8 mouse cellular contexts compared by ENCODE assay signal in the genomic region with DNA sequence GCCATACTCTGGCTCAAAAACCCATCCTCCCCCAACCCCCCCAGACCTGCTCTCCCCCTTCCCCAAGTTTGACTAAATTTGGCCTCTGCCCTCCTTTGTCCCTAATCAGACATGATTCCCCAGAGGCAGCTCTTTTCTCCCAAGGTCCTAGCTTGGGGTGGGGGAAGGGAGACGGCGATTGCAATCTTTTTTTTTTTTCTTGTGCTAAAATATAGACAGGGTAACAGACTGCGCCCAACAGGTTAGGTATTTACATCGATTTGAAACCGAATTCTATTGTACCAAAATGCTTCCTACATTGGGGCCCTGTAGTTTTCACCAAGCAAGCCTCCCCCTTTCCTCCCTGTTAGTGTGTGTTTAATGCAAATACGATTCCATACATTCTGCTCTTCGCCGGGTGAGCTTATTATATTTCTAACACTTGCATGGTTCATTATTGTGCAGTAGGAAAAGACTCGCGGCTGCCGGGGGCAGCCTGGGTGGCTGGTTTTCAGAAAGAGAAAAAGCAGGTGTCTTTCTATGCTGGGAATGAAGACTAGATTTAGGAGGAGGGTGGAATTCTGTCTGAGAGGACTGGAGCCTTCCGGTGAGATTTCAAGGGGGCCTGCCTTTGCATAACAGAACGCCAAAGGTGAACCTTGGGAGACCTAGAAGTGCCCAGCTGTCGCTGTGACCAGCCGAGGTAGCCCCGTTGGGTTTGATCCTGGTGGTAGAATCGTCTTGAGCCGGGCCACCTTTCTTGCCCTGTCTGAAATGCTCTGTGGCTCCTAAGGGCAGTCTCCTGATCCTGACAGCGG.
A peak's percentile ranks its signal among the peaks of the same experiment; 100 is the strongest.
DNase-seq lines count a peak whose midpoint lies in the region; ATAC-seq and TF ChIP-seq lines count a peak whose summit lies in the region.

No protein-coding gene starts in this region.

- H3K36me3 ChIP-seq in liver, adult 2 months (ENCODE audit: control insufficient read depth, insufficient read depth, low read length) = no peaks in the 10 kb centered on the region
- no peaks in the 10 kb centered on the region for H3K36me3 ChIP-seq in forebrain, embryonic 11.5 days (ENCODE audit: control insufficient read depth, insufficient read depth, low read length)
- H3K36me3 ChIP-seq in limb, embryonic 14.5 days (ENCODE audit: control insufficient read depth, insufficient read depth, low read length) = no peaks in the 10 kb centered on the region
- no peaks in the 10 kb centered on the region for H3K36me3 ChIP-seq in stomach, embryonic 14.5 days (ENCODE audit: control insufficient read depth, insufficient read depth, low read length)
- H3K36me3 ChIP-seq in thymus, adult 2 months (ENCODE audit: control insufficient read depth, insufficient read depth, low read length) = no peaks in the 10 kb centered on the region

- DNase-seq in liver, adult 2 months (ENCODE audit: extremely low read depth, low read depth, low spot score) = no peak
- DNase-seq in liver = no peak
- no peak for DNase-seq in forebrain, embryonic 11.5 days (ENCODE audit: low spot score)
- no peak for DNase-seq in limb, embryonic 14.5 days (ENCODE audit: low spot score)
- DNase-seq in adrenal gland, adult 8-10 months = no peak
- DNase-seq in thymus, postnatal 25 days = no peak
- DNase-seq in thymus, adult 2 months = no peak

- no peak for TF ChIP-seq CTCF in liver, adult 2 months (IDR thresholded peaks at IDR 0.05; ENCODE audit: low read depth, low read length)
- TF ChIP-seq CTCF in thymus, adult 2 months (IDR thresholded peaks at IDR 0.05; ENCODE audit: borderline replicate concordance, control insufficient read depth, extremely low read depth, insufficient read depth, low read length, poor library complexity) = no peak

- WGBS in liver, adult 2 months = 66% methylated on average over 19 of the region's 19 CpGs
- WGBS in forebrain, embryonic 11.5 days = 2% methylated on average over 19 of the region's 19 CpGs
- 12% methylated on average over 19 of the region's 19 CpGs for WGBS in limb, embryonic 14.5 days
- 14% methylated on average over 19 of the region's 19 CpGs for WGBS in stomach, embryonic 14.5 days
- 82% methylated on average over 19 of the region's 19 CpGs for WGBS in thymus, adult 2 months

- H3K4me3 ChIP-seq in liver, adult 2 months (ENCODE audit: insufficient read depth, low read depth, low read length) = no peak overlapping the region
- H3K4me3 ChIP-seq in forebrain, embryonic 11.5 days (ENCODE audit: low read depth, low read length) = peak overlapping the region; percentile 68
- peak overlapping the region; percentile 80 for H3K4me3 ChIP-seq in limb, embryonic 14.5 days (replicated peaks; ENCODE audit: low read length)
- peak overlapping the region; percentile 85 for H3K4me3 ChIP-seq in stomach, embryonic 14.5 days (ENCODE audit: low read depth, low read length)
- no peak overlapping the region for H3K4me3 ChIP-seq in thymus, adult 2 months (ENCODE audit: control insufficient read depth, insufficient read depth, low read length)

- peaks cover 30% of the 10 kb centered on the region for H3K79me2 ChIP-seq in liver, adult 2 months (ENCODE audit: control insufficient read depth, insufficient read depth, low read length)

- H3K27ac ChIP-seq in liver, adult 2 months (replicated peaks; ENCODE audit: insufficient read depth, low read depth, low read length) = peak overlapping the region; percentile 88
- peak overlapping the region; percentile 87 for H3K27ac ChIP-seq in forebrain, embryonic 11.5 days (ENCODE audit: low read depth, low read length)
- H3K27ac ChIP-seq in limb, embryonic 14.5 days (replicated peaks; ENCODE audit: low read depth, low read length) = peak overlapping the region; percentile 97
- peak overlapping the region; percentile 95 for H3K27ac ChIP-seq in stomach, embryonic 14.5 days (ENCODE audit: low read length)
- no peak overlapping the region for H3K27ac ChIP-seq in thymus, adult 2 months (ENCODE audit: control insufficient read depth, insufficient read depth, low read length)

- peak overlapping the region; percentile 93; the same call in 1 of the 2 replicates for H3K9ac ChIP-seq in liver, adult 2 months (ENCODE audit: low read depth, low read length)
- peak overlapping the region; percentile 86 for H3K9ac ChIP-seq in forebrain, embryonic 11.5 days (ENCODE audit: low read length)
- H3K9ac ChIP-seq in limb, embryonic 14.5 days (ENCODE audit: low read depth, low read length, severe bottlenecking) = peak overlapping the region; percentile 94
- H3K9ac ChIP-seq in stomach, embryonic 14.5 days (replicated peaks; ENCODE audit: low read depth, low read length) = peak overlapping the region; percentile 90

- peak overlapping the region; percentile 98 for H3K4me2 ChIP-seq in forebrain, embryonic 11.5 days (ENCODE audit: low read depth, low read length, severe bottlenecking)
- peak overlapping the region; percentile 92 for H3K4me2 ChIP-seq in limb, embryonic 14.5 days (replicated peaks; ENCODE audit: low read depth, low read length, severe bottlenecking)
- peak overlapping the region; percentile 90 for H3K4me2 ChIP-seq in stomach, embryonic 14.5 days (replicated peaks; ENCODE audit: low read depth, low read length)

- H3K4me1 ChIP-seq in liver, adult 2 months (ENCODE audit: control insufficient read depth, insufficient read depth, low read length) = peaks cover 22% of the 10 kb centered on the region
- H3K4me1 ChIP-seq in forebrain, embryonic 11.5 days (replicated peaks; ENCODE audit: control insufficient read depth, insufficient read depth, low read length) = peaks cover 68% of the 10 kb centered on the region
- H3K4me1 ChIP-seq in limb, embryonic 14.5 days (ENCODE audit: control insufficient read depth, insufficient read depth, low read length) = peaks cover 79% of the 10 kb centered on the region
- H3K4me1 ChIP-seq in stomach, embryonic 14.5 days (ENCODE audit: control insufficient read depth, insufficient read depth, low read length) = peaks cover 85% of the 10 kb centered on the region
- peaks cover 4% of the 10 kb centered on the region for H3K4me1 ChIP-seq in thymus, adult 2 months (replicated peaks; ENCODE audit: control insufficient read depth, insufficient read depth, low read length)

- TF ChIP-seq POLR2A in liver, adult 2 months (IDR thresholded peaks at IDR 0.05; ENCODE audit: extremely low read depth, insufficient read depth, low read length) = no peak
- TF ChIP-seq POLR2A in limb, embryonic 14.5 days (IDR thresholded peaks at IDR 0.05; ENCODE audit: borderline replicate concordance, extremely low read depth, insufficient read depth, insufficient read length) = no peak
- TF ChIP-seq POLR2A in thymus, adult 2 months (IDR thresholded peaks at IDR 0.05; ENCODE audit: control insufficient read depth, extremely low read depth, insufficient read depth, low read length, poor library complexity) = no peak

- H3K9me3 ChIP-seq in forebrain, embryonic 11.5 days (ENCODE audit: control insufficient read depth, low read length) = no peaks in the 10 kb centered on the region
- no peaks in the 10 kb centered on the region for H3K9me3 ChIP-seq in limb, embryonic 14.5 days (ENCODE audit: control insufficient read depth, low read length)
- no peaks in the 10 kb centered on the region for H3K9me3 ChIP-seq in stomach, embryonic 14.5 days (ENCODE audit: control insufficient read depth, low read depth, low read length)

- ATAC-seq in forebrain, embryonic 11.5 days (replicated peaks; ENCODE audit: low FRiP score) = no peak
- ATAC-seq in limb, embryonic 14.5 days (ENCODE audit: low FRiP score, low read depth) = no peak
- ATAC-seq in stomach, embryonic 14.5 days (ENCODE audit: insufficient number of reproducible peaks, insufficient read depth, low FRiP score, low read depth) = no peak

- H3K27me3 ChIP-seq in liver, adult 2 months (ENCODE audit: control insufficient read depth, insufficient read depth, low read length) = no peaks in the 10 kb centered on the region
- H3K27me3 ChIP-seq in forebrain, embryonic 11.5 days (ENCODE audit: control insufficient read depth, insufficient read depth, low read length) = 0 out of 2 replicates have a peak, but pooled peaks cover 2% of the 10 kb centered on the region
- H3K27me3 ChIP-seq in limb, embryonic 14.5 days (ENCODE audit: control insufficient read depth, insufficient read depth, low read length) = no peaks in the 10 kb centered on the region
- no peaks in the 10 kb centered on the region for H3K27me3 ChIP-seq in stomach, embryonic 14.5 days (ENCODE audit: control insufficient read depth, insufficient read depth, low read length)
- H3K27me3 ChIP-seq in thymus, adult 2 months (ENCODE audit: control insufficient read depth, insufficient read depth, low read length) = peaks cover 8% of the 10 kb centered on the region; the same call in 1 of the 2 replicates

Comparison
In these comparisons a context has a peak if more than half of its experiments do, and no peak if none do; other contexts are left out.
1. H3K4me3 ChIP-seq: peak in forebrain, embryonic 11.5 days (single experiment), limb, embryonic 14.5 days (single experiment) and stomach, embryonic 14.5 days (single experiment); none in liver, adult 2 months (single experiment) and thymus, adult 2 months (single experiment).
2. Peak in every context shown above with its lines, with median percentiles within 50 percentile points of each other: H3K9ac ChIP-seq and H3K4me2 ChIP-seq.